Mouse (Mus musculus): ENCODE measurements at regions not wholly inside any gene's neighbourhood (a gene's known extent, or its start where the extent isn't known, plus 50 kb on each side); places are given as distances from the start of the nearest gene placed in this dataset.

DNA sequence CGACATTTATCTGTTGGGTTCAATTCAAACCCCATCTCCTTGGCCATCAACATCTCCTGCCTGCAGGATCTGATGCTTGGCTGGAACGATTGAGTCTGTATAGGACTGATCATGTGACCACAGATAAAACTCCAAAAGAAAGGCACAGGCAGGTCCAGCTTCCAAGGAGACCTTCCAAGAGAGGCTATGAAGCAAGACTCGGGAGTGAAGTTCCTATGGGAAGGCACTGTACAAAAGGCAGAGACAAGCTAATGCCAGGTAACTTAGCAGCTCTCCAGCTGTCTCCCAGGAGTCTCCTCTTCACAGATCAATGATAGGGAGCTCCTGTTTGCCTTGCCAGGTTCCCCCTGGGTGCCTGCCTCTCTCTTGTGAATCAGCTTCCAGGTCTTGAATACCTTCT is 528.2 kb upstream of the Adamts16 start:
- no peak for DNase-seq (ENCODE audit: low read depth, low spot score)
- H3K4me3 ChIP-seq (ENCODE audit: control insufficient read depth in 1 of 2, insufficient read depth in 1 of 2, low read depth in 2 of 2, low read length in 2 of 2): no peak overlapping the region
- no peak overlapping the region for H3K9ac ChIP-seq (ENCODE audit: control insufficient read depth, low read depth, low read length, poor library complexity, severe bottlenecking)
- no peak for TF ChIP-seq ZKSCAN1 (IDR thresholded peaks at IDR 0.05; ENCODE audit: low read depth, low read length)
- no peak for TF ChIP-seq ETS1 (IDR thresholded peaks at IDR 0.05; ENCODE audit: low read depth, low read length)
- TF ChIP-seq TCF12 (IDR thresholded peaks at IDR 0.05; ENCODE audit: low read depth, low read length): no peak
- no peak for TF ChIP-seq SMC3 (IDR thresholded peaks at IDR 0.05; ENCODE audit: low read depth, low read length)
- H3K79me2 ChIP-seq (ENCODE audit: control insufficient read depth, insufficient read depth, low read length, poor library complexity): no peaks in the 10 kb centered on the region
- no peak overlapping the region for H3K27ac ChIP-seq (ENCODE audit: control insufficient read depth, low read depth, low read length)
- no peaks in the 10 kb centered on the region for H3K9me3 ChIP-seq (replicated peaks; ENCODE audit: insufficient read depth, low read length)
- no peaks in the 10 kb centered on the region for H3K36me3 ChIP-seq (ENCODE audit: control insufficient read depth in 1 of 2, insufficient read depth in 2 of 2, low read length in 2 of 2)
- no peaks in the 10 kb centered on the region for H3K27me3 ChIP-seq (ENCODE audit: control insufficient read depth in 1 of 2, insufficient read depth in 2 of 2, low read length in 2 of 2)
- no peaks in the 10 kb centered on the region for H3K4me1 ChIP-seq (ENCODE audit: control insufficient read depth in 1 of 2, insufficient read depth in 2 of 2, low read length in 2 of 2)

DNA sequence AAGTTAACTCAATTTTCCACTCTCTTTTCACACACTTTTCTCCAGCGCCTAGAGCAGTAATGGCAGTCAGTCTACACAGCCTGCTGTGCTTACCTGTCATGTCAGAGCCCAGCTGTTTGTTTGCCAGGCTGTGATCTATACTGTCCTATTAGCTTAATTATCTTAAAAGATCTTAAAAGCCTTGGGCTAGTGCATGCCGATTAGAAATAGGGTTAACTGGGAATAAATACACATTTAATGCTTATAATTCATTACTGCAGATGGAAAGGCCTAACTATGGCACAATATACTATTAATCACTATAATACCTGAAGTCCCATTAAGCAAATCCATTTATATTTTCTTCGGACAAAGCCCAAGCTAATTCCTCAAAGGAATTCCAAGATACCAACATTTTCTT is 523.6 kb upstream of the Adamts16 start:
- Histone ChIP-seq H3K4me1 (ENCODE audit: control insufficient read depth in 1 of 2, insufficient read depth in 2 of 2, low read length in 2 of 2) (no peaks in the 10 kb centered on the region), H3K9ac (ENCODE audit: control insufficient read depth, low read depth, low read length, poor library complexity, severe bottlenecking) (no peak overlapping the region), H3K27me3 (ENCODE audit: control insufficient read depth in 1 of 2, insufficient read depth in 2 of 2, low read length in 2 of 2) (no peaks in the 10 kb centered on the region), H3K27ac (ENCODE audit: control insufficient read depth, low read depth, low read length) (no peak overlapping the region), H3K36me3 (ENCODE audit: control insufficient read depth in 1 of 2, insufficient read depth in 2 of 2, low read length in 2 of 2) (no peaks in the 10 kb centered on the region), H3K9me3 (replicated peaks; ENCODE audit: insufficient read depth, low read length) (no peaks in the 10 kb centered on the region), H3K4me3 (ENCODE audit: control insufficient read depth in 1 of 2, insufficient read depth in 1 of 2, low read depth in 2 of 2, low read length in 2 of 2) (no peak overlapping the region), H3K79me2 (ENCODE audit: control insufficient read depth, insufficient read depth, low read length, poor library complexity) (no peaks in the 10 kb centered on the region)
- TF ChIP-seq HCFC1 (IDR thresholded peaks at IDR 0.05; ENCODE audit: low read depth, low read length) (no peak), ZNF384 (IDR thresholded peaks at IDR 0.05; ENCODE audit: low read depth, low read length) (no peak), BHLHE40 (IDR thresholded peaks at IDR 0.05; ENCODE audit: borderline replicate concordance, low read depth, low read length) (no peak), JUND (IDR thresholded peaks at IDR 0.05; ENCODE audit: low read depth, low read length) (no peak), TBP (IDR thresholded peaks at IDR 0.05; ENCODE audit: low read depth, low read length) (no peak), MAZ (IDR thresholded peaks at IDR 0.05; ENCODE audit: low read depth, low read length) (no peak), NELFE (IDR thresholded peaks at IDR 0.05; ENCODE audit: low read depth, low read length) (no peak), MAX (IDR thresholded peaks at IDR 0.05; ENCODE audit: low read length) (no peak), MYB (IDR thresholded peaks at IDR 0.05; ENCODE audit: low read depth, low read length) (no peak), POLR2AphosphoS2 (IDR thresholded peaks at IDR 0.05; ENCODE audit: low read length) (no peak), POLR2A (IDR thresholded peaks at IDR 0.05; ENCODE audit: control insufficient read depth in 1 of 2, insufficient read depth in 1 of 2, low read depth in 1 of 2, low read length in 2 of 2, poor library complexity in 1 of 2) (no peak), MEF2A (IDR thresholded peaks at IDR 0.05; ENCODE audit: extremely low read depth, insufficient replicate concordance, low read depth, low read length, poor library complexity, severe bottlenecking) (no peak), SMC3 (IDR thresholded peaks at IDR 0.05; ENCODE audit: low read depth, low read length) (no peak), CHD1 (IDR thresholded peaks at IDR 0.05; ENCODE audit: low read depth, low read length) (no peak), GABPA (IDR thresholded peaks at IDR 0.05; ENCODE audit: low read depth, low read length) (no peak), EP300 (IDR thresholded peaks at IDR 0.05; ENCODE audit: low read depth in 1 of 2, low read length in 2 of 2) (no peak), TCF12 (IDR thresholded peaks at IDR 0.05; ENCODE audit: low read depth, low read length) (no peak), MYC (IDR thresholded peaks at IDR 0.05; ENCODE audit: low read depth, low read length) (no peak), CTCF (IDR thresholded peaks at IDR 0.05 in 2 of 3, conservative IDR thresholded peaks at IDR 0.05 in 1 of 3; ENCODE audit: control insufficient read depth in 1 of 3, insufficient read depth in 1 of 3, low read depth in 2 of 3, low read length in 3 of 3, poor library complexity in 1 of 3, severe bottlenecking in 1 of 3) (no peak), MXI1 (IDR thresholded peaks at IDR 0.05; ENCODE audit: low read depth, low read length) (no peak)
- DNase-seq (ENCODE audit: low read depth, low spot score): no peak
